Mouse (Mus musculus) T-cell, adult 66 days (primary cell): ENCODE data around the gene Epop. TPM values are rescaled to one million over a fixed set of nuclear protein-coding genes. Genes with fewer than 3 reads are reported as not detected.

ENCODE experiments used
- total RNA-seq, 2 experiments: library from RNA; stranded (reverse); gene quantifications; 3 replicates in 1 of 2; 4 replicates in 1 of 2; pipeline ENCODE4 v1.2.4; 2023

The Epop gene
- 1 to 10 TPM; 8.7 to 9.5 TPM for total RNA-seq

DNA sequence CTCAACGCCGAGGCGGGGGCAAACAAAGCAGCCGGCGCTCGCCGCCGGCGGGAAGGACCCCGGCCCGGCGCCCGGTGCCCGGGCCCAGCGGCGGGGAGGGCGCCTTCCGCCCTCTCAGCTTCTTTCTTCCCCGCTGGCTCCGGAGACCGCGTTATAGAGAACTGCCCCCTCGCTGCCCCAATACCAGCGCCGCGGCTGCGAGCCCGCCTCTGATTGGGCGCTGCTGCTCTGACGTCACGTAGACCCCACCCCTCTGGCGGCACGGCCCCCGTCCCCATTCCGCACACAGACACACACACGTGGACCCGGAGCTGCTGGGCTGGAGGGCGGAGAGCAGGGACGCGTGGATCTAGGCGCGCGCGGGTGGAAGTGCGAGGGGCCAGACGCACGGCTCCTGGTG, at the start of gene Epop:
Epop (minus strand) TSS at position 127 of the 400 bp plus-strand sequence.

GRCm38 (mm10) chr11:97662893-97663527, 33.5 kb upstream of the Epop start, which contains the start of gene Mllt6:
Mllt6 (plus strand) TSS chr11:97663414.

Other genes starting within 250 kb of the Epop start
- gene Arhgap23, start 214.2 kb downstream of the Epop start, total RNA-seq = 1 to 10 TPM in 1 of 2 experiments, under 1 TPM in 1; 0.39 to 1.2 TPM
- not detected for gene 4933428G20Rik, start 129.4 kb downstream of the Epop start, total RNA-seq
- not detected for gene Srcin1, start 53.5 kb downstream of the Epop start, total RNA-seq
- gene Mllt6, start 33.7 kb upstream of the Epop start, total RNA-seq = 100 to 1,000 TPM; 243 to 244 TPM
- gene Cisd3, start 56.1 kb upstream of the Epop start, total RNA-seq = 10 to 100 TPM; 34.4 to 39.0 TPM
- gene Pcgf2, start 70.8 kb upstream of the Epop start, total RNA-seq = 1 to 10 TPM; 4.0 to 5.1 TPM
- gene Psmb3, start 73.7 kb upstream of the Epop start, total RNA-seq = 100 to 1,000 TPM; 137 to 140 TPM
- 10 to 100 TPM; 65.7 to 67.5 TPM for gene Pip4k2b, start 115.0 kb upstream of the Epop start, total RNA-seq
- gene Cwc25, start 136.9 kb upstream of the Epop start, total RNA-seq = 10 to 100 TPM; 42.1 to 43.6 TPM
- gene 1700001P01Rik, start 146.2 kb upstream of the Epop start, total RNA-seq = 1 to 10 TPM in 1 of 2 experiments, not detected in 1; 2.7 TPM
- gene Rpl23, start 152.7 kb upstream of the Epop start, total RNA-seq = 1,000 to 10,000 TPM; 2,425 to 2,559 TPM
- gene Lasp1, start 169.3 kb upstream of the Epop start, total RNA-seq = 100 to 1,000 TPM; 155 to 156 TPM
- gene B230217C12Rik, start 211.1 kb upstream of the Epop start, total RNA-seq = 1 to 10 TPM; 2.5 to 4.0 TPM